Mouse (Mus musculus): ENCODE measurements around the gene 4933415A04Rik. TPM values are rescaled to one million over a fixed set of nuclear protein-coding genes. Genes with fewer than 3 reads are reported as not detected.

The 4933415A04Rik gene
- polyA plus RNA-seq, 1 experiment: 0.50 TPM

- no peak for DNase-seq (ENCODE audit: low spot score)
Observed at GRCm38 (mm10) chr11:43631645-43632044, 44.8 kb downstream of the 4933415A04Rik start.

- DNase-seq (ENCODE audit: low spot score): no peak
Observed at GRCm38 (mm10) chr11:43632566-43632965, 45.7 kb downstream of the 4933415A04Rik start.

- DNase-seq (ENCODE audit: low spot score): no peak
Observed at GRCm38 (mm10) chr11:43633165-43633564, 46.3 kb downstream of the 4933415A04Rik start.

- DNase-seq (ENCODE audit: low spot score): no peak
Observed at GRCm38 (mm10) chr11:43633658-43634401, 47.0 kb downstream of the 4933415A04Rik start.

GRCm38 (mm10) chr11:43636761-43637160, 49.9 kb downstream of the 4933415A04Rik start:
- DNase-seq (ENCODE audit: low spot score): no peak

- no peak for DNase-seq (ENCODE audit: low spot score)
Observed at GRCm38 (mm10) chr11:43638486-43638885, 51.6 kb downstream of the 4933415A04Rik start.

Other genes with a start within 250 kb of the 4933415A04Rik start
- 126 and 144 TPM in 2 replicates for gene Pttg1, start 160.8 kb upstream of the 4933415A04Rik start, polyA plus RNA-seq (2012; rRNA removed)
- gene Slu7, start 153.3 kb upstream of the 4933415A04Rik start, polyA plus RNA-seq (2012; rRNA removed): 10.0 and 21.3 TPM in 2 replicates
- 47.2 and 53.2 TPM in 2 replicates for gene C1qtnf2, start 112.8 kb upstream of the 4933415A04Rik start, polyA plus RNA-seq (2012; rRNA removed)
- gene Ccnjl, start 58.3 kb upstream of the 4933415A04Rik start, polyA plus RNA-seq (2012; rRNA removed): 3.3 and 4.0 TPM in 2 replicates
- 1.6 and 3.0 TPM in 2 replicates for gene Fabp6, start 14.5 kb downstream of the 4933415A04Rik start, polyA plus RNA-seq (2012; rRNA removed)
- gene Pwwp2a, start 95.0 kb downstream of the 4933415A04Rik start, polyA plus RNA-seq (2012; rRNA removed): 25.2 and 25.5 TPM in 2 replicates
- 53.4 and 57.0 TPM in 2 replicates for gene Ttc1, start 161.0 kb downstream of the 4933415A04Rik start, polyA plus RNA-seq (2012; rRNA removed)

Measured in urinary bladder, adult 2 months (tissue).